Comparison of ENCODE assay signal across 9 mouse cellular contexts in the genomic region with DNA sequence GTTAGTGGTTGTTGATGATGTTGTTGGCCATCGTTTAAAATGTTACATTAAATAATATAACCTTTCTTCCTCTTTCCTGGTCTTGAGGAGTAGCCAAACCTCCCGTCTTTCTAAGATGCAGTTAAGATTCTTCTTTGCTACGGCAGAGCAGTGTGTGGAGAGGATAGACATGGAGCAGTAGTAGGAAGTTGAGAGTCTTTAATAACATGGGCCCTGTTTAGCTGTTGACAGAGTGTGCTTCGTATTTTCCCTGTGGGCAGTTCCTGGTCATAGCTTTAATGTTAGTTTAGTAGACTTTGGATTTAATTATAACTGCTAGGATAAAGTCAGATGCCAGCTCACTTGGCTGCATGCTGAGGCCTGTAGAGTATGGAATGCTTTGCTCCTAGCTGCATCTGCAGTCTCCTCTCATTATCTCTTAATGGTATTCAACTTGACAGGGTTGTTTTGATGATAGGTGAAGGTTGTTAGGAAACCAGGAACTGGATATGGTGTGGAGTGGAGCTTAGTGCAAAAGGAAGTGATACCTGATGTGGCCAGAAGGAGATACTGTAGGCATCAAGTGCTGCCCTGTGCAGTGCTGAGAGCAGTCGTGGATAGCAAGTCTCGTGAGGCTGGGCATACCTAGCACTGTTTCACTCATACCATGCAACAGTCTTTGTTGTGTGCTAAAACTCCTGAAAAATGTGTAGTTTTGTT.
DNase-seq lines count a peak whose midpoint lies in the region; ATAC-seq and TF ChIP-seq lines count a peak whose summit lies in the region.
"Had no signal": no experiment of that assay in that cellular context is flagged by ENCODE, and none has a peak within 500 bp of the region (broad histone marks: within the 10 kb centered on the region; RNA-seq: fewer than 3 reads in every experiment).

No protein-coding gene starts in this region.

- 42% methylated on average over 6 of the region's 6 CpGs for WGBS in lung, postnatal 0 days
- WGBS in neural tube, embryonic 15.5 days: 68% methylated on average over 6 of the region's 6 CpGs

- H3K27ac ChIP-seq in lung, postnatal 0 days (ENCODE audit: low read length): no peak overlapping the region
- no peak overlapping the region for H3K27ac ChIP-seq in left cerebral cortex, adult 2 months
- H3K27ac ChIP-seq in neural tube, embryonic 15.5 days (replicated peaks): no peak overlapping the region
- H3K27ac ChIP-seq: embryonic facial prominence, embryonic 12.5 days had no signal

- no peaks in the 10 kb centered on the region for H3K36me3 ChIP-seq in lung, postnatal 0 days (ENCODE audit: insufficient read depth, low read length)
- no peaks in the 10 kb centered on the region for H3K36me3 ChIP-seq in neural tube, embryonic 15.5 days
- H3K36me3 ChIP-seq: embryonic facial prominence, embryonic 12.5 days had no signal

- H3K4me3 ChIP-seq in lung, postnatal 0 days (ENCODE audit: low read depth, low read length): no peak overlapping the region
- no peak overlapping the region for H3K4me3 ChIP-seq in left cerebral cortex, adult 2 months
- H3K4me3 ChIP-seq in neural tube, embryonic 15.5 days (replicated peaks): no peak overlapping the region
- H3K4me3 ChIP-seq: embryonic facial prominence, embryonic 12.5 days had no signal

- peak; percentile 58 for TF ChIP-seq CTCF in lung, postnatal 0 days (IDR thresholded peaks at IDR 0.05)
- no peak; the same call in 1 of the 2 replicates for TF ChIP-seq CTCF in left cerebral cortex, adult 2 months (IDR thresholded peaks at IDR 0.05)

- TF ChIP-seq EP300 in lung, postnatal 0 days (IDR thresholded peaks at IDR 0.05): no peak

- intact Hi-C loops in left cerebral cortex, adult 2 months (cut with DNase I): loop anchor here (5.0 kb wide), 1 partner anchor 101 kb away; no protein-coding TSS in a partner anchor

- peak; percentile 18 for DNase-seq in adrenal gland, postnatal 14 days
- no peak for DNase-seq in adrenal gland, adult 8-10 months
- DNase-seq in A20 (ENCODE audit: low read depth, low spot score): peak; percentile 80
- DNase-seq in lung, postnatal 0 days (ENCODE audit: low spot score): peak; percentile 65
- DNase-seq in left cerebral cortex, adult 2 months (ENCODE audit: extremely low spot score in 1 of 2, low spot score in 2 of 2): no peak
- DNase-seq in kidney, postnatal 10 days: no peak

- no peak overlapping the region for H3K4me2 ChIP-seq in lung, postnatal 0 days (replicated peaks; ENCODE audit: low read depth, low read length)
- no peak overlapping the region for H3K4me2 ChIP-seq in neural tube, embryonic 15.5 days
- H3K4me2 ChIP-seq: embryonic facial prominence, embryonic 12.5 days had no signal

- no peaks in the 10 kb centered on the region for H3K27me3 ChIP-seq in lung, postnatal 0 days (replicated peaks; ENCODE audit: insufficient read depth, low read length)
- H3K27me3 ChIP-seq in neural tube, embryonic 15.5 days (replicated peaks): no peaks in the 10 kb centered on the region
- H3K27me3 ChIP-seq: embryonic facial prominence, embryonic 12.5 days had no signal

- peaks cover 8% of the 10 kb centered on the region; the same call in 1 of the 2 replicates for H3K4me1 ChIP-seq in lung, postnatal 0 days (ENCODE audit: insufficient read depth, low read depth, low read length)
- peaks cover 38% of the 10 kb centered on the region for H3K4me1 ChIP-seq in neural tube, embryonic 15.5 days

- ATAC-seq in granulocyte monocyte progenitor cell, adult 5-6 weeks (replicated peaks; ENCODE audit: poor library complexity, severe bottlenecking): peak; percentile 89
- ATAC-seq in lung, postnatal 0 days: peak; percentile 34; the same call in 1 of the 2 replicates
- ATAC-seq in neural tube, embryonic 15.5 days (ENCODE audit: low FRiP score): no peak

- no peak overlapping the region for H3K9ac ChIP-seq in lung, postnatal 0 days (replicated peaks; ENCODE audit: low read depth)
- no peak overlapping the region for H3K9ac ChIP-seq in neural tube, embryonic 15.5 days (replicated peaks)
- H3K9ac ChIP-seq: embryonic facial prominence, embryonic 12.5 days had no signal

- H3K9me3 ChIP-seq in lung, postnatal 0 days (ENCODE audit: low read length): no peaks in the 10 kb centered on the region
- H3K9me3 ChIP-seq in neural tube, embryonic 15.5 days (replicated peaks): no peaks in the 10 kb centered on the region
- H3K9me3 ChIP-seq: embryonic facial prominence, embryonic 12.5 days had no signal

Comparison
In these comparisons a context has a peak if more than half of its experiments do, and no peak if none do; other contexts are left out.
1. DNase-seq: peak in adrenal gland, postnatal 14 days (single experiment), A20 (single experiment) and lung, postnatal 0 days (single experiment); none in adrenal gland, adult 8-10 months (single experiment), left cerebral cortex, adult 2 months (0 of 2) and kidney, postnatal 10 days (single experiment).